Mouse (Mus musculus) testis, adult 2 months (tissue): ENCODE results near the gene Map3k1.

Source experiments
- CTCF ChIP-seq: fragments of 200-500 bp; IDR thresholded peaks from 2 replicates; pipeline ENCODE4 v1.5.1; 2012; ENCODE audit warnings: low read depth, mild to moderate bottlenecking, inconsistent platforms, low read length, moderate library complexity; ENCODE audit not compliant: control insufficient read depth, insufficient read depth, insufficient replicate concordance
- POLR2A ChIP-seq: fragments of 200-500 bp; IDR thresholded peaks from 2 replicates; pipeline ENCODE4 v1.6.1; 2012; ENCODE audit warnings: low read depth, mild to moderate bottlenecking, inconsistent platforms, low read length, moderate library complexity; ENCODE audit not compliant: control insufficient read depth

- TF ChIP-seq POLR2A (no peak), CTCF (no peak)
Observed at GRCm38 (mm10) chr13:111746831-111747230, 62.0 kb downstream of the Map3k1 start.
